Mouse (Mus musculus) naive thymus-derived CD4-positive, alpha-beta T cell, adult 5 months (primary cell): Measurements from ENCODE around the gene Klhl31. TPM values are rescaled to one million over a fixed set of nuclear protein-coding genes. Genes with fewer than 3 reads are reported as not detected.

Experiments
- polyA plus RNA-seq: library from polyadenylated mRNA; unstranded; fragments of 100-300 nt; shearing (Covaris generic); gene quantifications from one replicate; pipeline ENCODE4 v1.2.1, GENCODE M21; 2017

Gene Klhl31
- 0.07 TPM for polyA plus RNA-seq

DNA sequence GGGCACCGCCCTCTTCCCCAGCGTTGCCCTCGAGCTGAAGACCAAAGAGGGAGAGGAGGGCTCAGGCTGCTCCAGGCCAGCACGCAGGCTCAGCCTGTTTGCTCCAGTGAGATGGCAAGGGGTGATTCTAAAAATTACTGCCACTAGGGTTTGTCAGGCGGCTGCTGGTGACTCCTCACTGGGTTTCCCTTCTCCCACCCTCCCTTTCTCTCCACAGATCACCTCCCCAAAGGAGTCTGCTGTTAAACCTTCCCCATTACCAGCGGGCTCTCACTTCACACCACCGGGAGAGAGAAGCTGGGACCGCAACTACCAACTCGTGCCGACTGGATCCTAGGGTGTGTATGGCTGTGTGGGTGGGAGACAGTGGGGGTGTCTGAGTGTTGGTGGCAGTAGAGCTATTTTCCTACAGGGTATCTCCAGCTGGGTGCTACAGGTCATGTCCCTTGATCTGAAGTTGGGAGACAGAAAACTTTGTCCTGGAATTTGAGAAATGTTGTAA lies at the start of gene Klhl31:
TSS of gene Klhl31 (plus strand) at position 51 of the 502 bp plus-strand sequence.

Other genes with a start within 250 kb of the Klhl31 start
- gene Lrrc1, start 91.6 kb upstream of the Klhl31 start, polyA plus RNA-seq, result 15.8 TPM
- gene Gclc, start 118.0 kb downstream of the Klhl31 start, polyA plus RNA-seq, result 47.7 TPM